Mouse (Mus musculus): ENCODE data around the gene C030005K15Rik. TPM values are rescaled to one million over a fixed set of nuclear protein-coding genes. Genes with fewer than 3 reads are reported as not detected.
"Not testable (repeated sequence)": the region's sequence is repeated elsewhere in the genome, so short reads cannot be mapped to it uniquely, and the experiment has no call there.

The C030005K15Rik gene
- polyA plus RNA-seq (2015; fragmentation: Nextera tagmentation; extraction: Ambion mirVana), result not detected in 2 replicates

DNA sequence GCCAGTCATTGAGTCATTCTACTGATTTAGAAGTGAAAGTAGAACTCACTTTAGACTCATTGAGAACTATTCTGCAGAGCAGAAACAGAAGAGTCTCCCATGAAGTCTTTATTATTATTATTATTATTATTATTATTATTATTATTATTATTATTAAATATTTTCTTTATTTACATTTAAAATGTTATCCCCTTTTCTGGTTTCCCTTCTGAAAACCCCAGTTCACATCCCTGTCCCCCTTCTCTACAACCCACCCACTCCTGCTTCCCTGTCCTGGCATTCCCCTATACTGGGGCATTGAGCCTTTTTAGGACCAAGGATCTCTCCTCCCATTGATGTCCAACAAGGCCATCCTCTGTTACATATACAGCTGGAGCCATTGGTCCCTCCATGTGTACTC, at the start of gene C030005K15Rik:
TSS of gene C030005K15Rik (minus strand) at position 101 of the 400 bp plus-strand sequence.
- ATAC-seq; H3K9me3 ChIP-seq (replicated peaks); H3K27ac ChIP-seq; H3K36me3 ChIP-seq (ENCODE audit: poor library complexity, severe bottlenecking); H3K4me3 ChIP-seq; H3K4me1 ChIP-seq; H3K9ac ChIP-seq; H3K27me3 ChIP-seq; H3K4me2 ChIP-seq: not testable (repeated sequence)

- Histone ChIP-seq H3K4me1 (no peaks in the 10 kb centered on the region), H3K4me3 (no peak overlapping the region), H3K36me3 (ENCODE audit: poor library complexity, severe bottlenecking) (no peaks in the 10 kb centered on the region), H3K9ac (no peak overlapping the region), H3K27me3 (no peaks in the 10 kb centered on the region), H3K4me2 (no peak overlapping the region), H3K27ac (no peak overlapping the region), H3K9me3 (replicated peaks) (no peaks in the 10 kb centered on the region)
- no peak for ATAC-seq
- WGBS, result 66% methylated on average over 5 of the region's 5 CpGs
These were observed 41.7 kb upstream of the C030005K15Rik start for GRCm38 (mm10) chr10:97768171-97768749.

DNA sequence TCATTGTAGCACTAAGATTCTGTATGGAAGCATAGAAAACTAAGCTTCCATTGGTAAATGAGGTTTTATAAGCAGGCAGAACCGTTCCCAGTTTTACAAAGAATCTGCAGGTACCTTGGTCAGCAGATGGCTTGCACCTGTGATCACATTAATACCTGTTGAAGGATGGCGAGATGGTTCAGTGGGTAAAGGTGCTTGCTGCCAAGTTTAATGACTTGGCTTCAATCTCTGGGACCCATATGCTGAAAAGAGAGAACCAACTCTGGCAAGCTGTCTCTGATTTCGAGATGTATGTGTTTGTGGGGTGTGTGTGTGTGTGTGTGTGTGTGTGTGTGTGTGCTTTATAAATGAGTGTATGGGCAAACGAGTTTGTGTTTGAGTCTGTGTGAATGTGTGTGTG, 27.3 kb upstream of the C030005K15Rik start:
- no peaks in the 10 kb centered on the region for H3K36me3 ChIP-seq (ENCODE audit: poor library complexity, severe bottlenecking)
- 78% methylated on average over 4 of the region's 4 CpGs for WGBS

DNA sequence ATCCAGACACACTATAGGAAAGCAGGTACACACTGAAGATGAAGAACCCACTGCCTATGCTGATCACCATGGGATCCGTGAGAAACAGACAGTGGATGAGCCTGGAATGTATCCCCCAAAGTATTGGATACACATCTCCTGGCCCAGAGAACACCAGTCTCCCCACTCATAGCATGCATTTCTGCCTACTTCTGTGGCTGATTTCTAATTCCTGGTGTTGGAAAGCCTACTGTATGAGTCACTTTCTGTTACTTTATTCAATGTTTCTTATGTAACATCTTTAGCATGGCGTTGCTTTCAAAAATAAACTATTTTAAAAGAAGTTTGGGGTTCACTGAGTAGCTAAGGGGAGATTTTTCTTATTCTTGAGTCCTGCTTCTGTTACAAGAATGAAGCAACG, 20.7 kb upstream of the C030005K15Rik start:
- Histone ChIP-seq H3K36me3 (ENCODE audit: poor library complexity, severe bottlenecking) (no peaks in the 10 kb centered on the region), H3K27ac (no peak overlapping the region), H3K4me1 (no peaks in the 10 kb centered on the region), H3K4me3 (no peak overlapping the region), H3K9me3 (replicated peaks) (no peaks in the 10 kb centered on the region), H3K27me3 (no peaks in the 10 kb centered on the region), H3K9ac (no peak overlapping the region), H3K4me2 (no peak overlapping the region)
- WGBS, result 91% methylated on average over 3 of the region's 3 CpGs
- no peak for ATAC-seq

More for the DNA sequence above, 27.3 kb upstream of the C030005K15Rik start:
- no peak for ATAC-seq
- Histone ChIP-seq H3K4me1 (no peaks in the 10 kb centered on the region), H3K9ac (no peak overlapping the region), H3K4me2 (no peak overlapping the region), H3K27me3 (no peaks in the 10 kb centered on the region), H3K4me3 (no peak overlapping the region), H3K9me3 (replicated peaks) (no peaks in the 10 kb centered on the region), H3K27ac (no peak overlapping the region)

DNA sequence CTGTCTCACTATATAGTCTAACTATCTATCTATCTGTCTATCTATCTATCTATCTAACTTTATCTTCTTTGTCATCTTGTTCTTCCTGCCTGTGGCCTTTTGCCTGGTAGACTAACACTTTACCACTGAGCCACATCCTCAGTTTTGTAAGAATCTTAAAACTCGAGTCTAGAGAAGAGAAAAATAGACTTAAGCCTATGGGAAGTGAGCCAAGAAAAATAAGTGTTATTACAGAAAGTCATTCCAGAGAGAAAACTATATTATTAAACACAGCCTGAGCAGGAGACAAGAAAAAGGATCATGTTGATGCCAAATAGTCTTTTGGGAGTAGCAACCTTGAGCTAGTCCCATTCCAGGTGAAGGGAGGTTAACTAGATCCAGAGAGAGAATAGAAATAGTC, 626 bp downstream of the C030005K15Rik start:
- ATAC-seq, result no peak
- H3K27me3 ChIP-seq, result no peaks in the 10 kb centered on the region
- no peaks in the 10 kb centered on the region for H3K9me3 ChIP-seq (replicated peaks)
- no peaks in the 10 kb centered on the region for H3K36me3 ChIP-seq (ENCODE audit: poor library complexity, severe bottlenecking)
- no peak overlapping the region for H3K4me3 ChIP-seq
- no peak overlapping the region for H3K27ac ChIP-seq
- H3K9ac ChIP-seq, result no peak overlapping the region
- 57% methylated on average over 1 of the region's 1 CpGs for WGBS
- no peak overlapping the region for H3K4me2 ChIP-seq
- H3K4me1 ChIP-seq, result no peaks in the 10 kb centered on the region

DNA sequence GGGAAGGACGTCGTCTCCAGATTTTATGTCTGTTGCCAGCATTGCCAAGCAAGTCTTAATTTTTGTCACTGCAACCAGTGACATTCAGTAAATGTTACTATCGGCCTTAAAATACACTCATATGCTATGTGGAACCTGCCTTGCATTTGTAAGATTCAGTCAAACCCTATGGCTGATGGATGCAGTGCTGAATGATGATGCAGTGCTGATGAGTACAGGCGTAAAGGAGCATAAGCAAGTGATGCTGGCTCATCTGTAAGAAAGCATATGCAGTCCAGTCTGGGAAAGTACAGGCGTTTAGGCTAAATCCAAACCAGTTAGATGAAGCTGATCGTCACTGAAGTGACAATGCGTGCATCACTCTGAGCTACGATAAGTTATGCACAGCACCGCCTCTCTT, 3.8 kb downstream of the C030005K15Rik start:
- WGBS, result 93% methylated on average over 9 of the region's 9 CpGs
- no peaks in the 10 kb centered on the region for H3K27me3 ChIP-seq
- H3K4me2 ChIP-seq, result no peak overlapping the region
- ATAC-seq, result no peak
- no peak overlapping the region for H3K27ac ChIP-seq
- H3K9ac ChIP-seq, result no peak overlapping the region
- no peak overlapping the region for H3K4me3 ChIP-seq
- no peaks in the 10 kb centered on the region for H3K36me3 ChIP-seq (ENCODE audit: poor library complexity, severe bottlenecking)
- no peaks in the 10 kb centered on the region for H3K4me1 ChIP-seq
- H3K9me3 ChIP-seq (replicated peaks), result no peaks in the 10 kb centered on the region

GRCm38 (mm10) chr10:97720625-97721024, 5.9 kb downstream of the C030005K15Rik start:
- no peaks in the 10 kb centered on the region for H3K27me3 ChIP-seq
- no peak overlapping the region for H3K27ac ChIP-seq
- H3K4me2 ChIP-seq, result no peak overlapping the region
- no peaks in the 10 kb centered on the region for H3K36me3 ChIP-seq (ENCODE audit: poor library complexity, severe bottlenecking)
- WGBS, result 86% methylated on average over 1 of the region's 1 CpGs
- H3K4me1 ChIP-seq, result no peaks in the 10 kb centered on the region
- no peak overlapping the region for H3K4me3 ChIP-seq
- ATAC-seq, result no peak
- H3K9me3 ChIP-seq (replicated peaks), result no peaks in the 10 kb centered on the region
- H3K9ac ChIP-seq, result no peak overlapping the region

- H3K36me3 ChIP-seq (ENCODE audit: poor library complexity, severe bottlenecking), result no peaks in the 10 kb centered on the region
- no peak overlapping the region for H3K9ac ChIP-seq
- no peak for ATAC-seq
- no peaks in the 10 kb centered on the region for H3K9me3 ChIP-seq (replicated peaks)
- no peak overlapping the region for H3K27ac ChIP-seq
- no peaks in the 10 kb centered on the region for H3K27me3 ChIP-seq
- H3K4me3 ChIP-seq, result no peak overlapping the region
- H3K4me2 ChIP-seq, result no peak overlapping the region
- H3K4me1 ChIP-seq, result peaks cover 8% of the 10 kb centered on the region; the same call in 1 of the 2 replicates
- 71% methylated on average over 2 of the region's 2 CpGs for WGBS
These were observed 8.5 kb downstream of the C030005K15Rik start for GRCm38 (mm10) chr10:97718021-97718420.

- H3K27ac ChIP-seq, result no peak overlapping the region
- H3K9ac ChIP-seq, result no peak overlapping the region
- no peaks in the 10 kb centered on the region for H3K27me3 ChIP-seq
- H3K36me3 ChIP-seq (ENCODE audit: poor library complexity, severe bottlenecking), result no peaks in the 10 kb centered on the region
- 80% methylated on average over 1 of the region's 1 CpGs for WGBS
- H3K4me3 ChIP-seq, result no peak overlapping the region
- H3K4me1 ChIP-seq, result peaks cover 8% of the 10 kb centered on the region; the same call in 1 of the 2 replicates
- H3K4me2 ChIP-seq, result no peak overlapping the region
- no peaks in the 10 kb centered on the region for H3K9me3 ChIP-seq (replicated peaks)
- no peak for ATAC-seq
These were observed 9.3 kb downstream of the C030005K15Rik start for GRCm38 (mm10) chr10:97717233-97717632.

GRCm38 (mm10) chr10:97715289-97715906, 11.2 kb downstream of the C030005K15Rik start:
- H3K4me3 ChIP-seq, result no peak overlapping the region
- no peaks in the 10 kb centered on the region for H3K36me3 ChIP-seq (ENCODE audit: poor library complexity, severe bottlenecking)
- H3K4me1 ChIP-seq, result peaks cover 8% of the 10 kb centered on the region; the same call in 1 of the 2 replicates
- no peaks in the 10 kb centered on the region for H3K27me3 ChIP-seq
- 87% methylated on average over 3 of the region's 3 CpGs for WGBS
- H3K9me3 ChIP-seq (replicated peaks), result no peaks in the 10 kb centered on the region
- no peak overlapping the region for H3K4me2 ChIP-seq
- peak; percentile 72 for ATAC-seq
- H3K27ac ChIP-seq, result no peak overlapping the region
- no peak overlapping the region for H3K9ac ChIP-seq

DNA sequence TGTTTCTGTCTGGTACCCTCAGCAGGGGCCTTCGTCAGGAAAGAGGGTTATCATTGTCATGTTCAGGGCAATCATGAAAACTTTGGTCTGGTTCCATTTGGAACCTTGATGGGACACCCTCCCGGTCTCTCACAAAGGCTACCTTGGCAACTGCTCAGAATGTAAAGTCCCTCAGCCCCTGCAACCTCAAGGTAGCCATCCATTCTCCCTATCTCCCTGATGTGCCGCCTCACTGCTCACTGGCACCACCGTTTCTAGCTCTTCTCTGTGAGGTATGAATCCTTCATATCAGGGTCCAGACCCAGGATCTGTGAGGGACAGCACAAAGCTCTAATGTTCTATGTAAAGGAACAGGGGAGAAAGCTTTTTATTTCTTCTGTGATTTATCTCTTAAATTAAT, 12.0 kb downstream of the C030005K15Rik start:
- Histone ChIP-seq H3K4me3 (no peak overlapping the region), H3K9me3 (replicated peaks) (no peaks in the 10 kb centered on the region), H3K27me3 (no peaks in the 10 kb centered on the region), H3K36me3 (ENCODE audit: poor library complexity, severe bottlenecking) (no peaks in the 10 kb centered on the region), H3K27ac (no peak overlapping the region), H3K4me2 (no peak overlapping the region), H3K4me1 (peaks cover 8% of the 10 kb centered on the region; the same call in 1 of the 2 replicates), H3K9ac (no peak overlapping the region)
- WGBS, result 53% methylated on average over 4 of the region's 4 CpGs
- ATAC-seq, result no peak

GRCm38 (mm10) chr10:97712687-97713086, 13.9 kb downstream of the C030005K15Rik start:
- Histone ChIP-seq H3K36me3 (ENCODE audit: poor library complexity, severe bottlenecking) (no peaks in the 10 kb centered on the region), H3K4me2 (no peak overlapping the region), H3K4me1 (peaks cover 8% of the 10 kb centered on the region; the same call in 1 of the 2 replicates), H3K9ac (no peak overlapping the region), H3K27me3 (no peaks in the 10 kb centered on the region), H3K9me3 (replicated peaks) (no peaks in the 10 kb centered on the region), H3K27ac (no peak overlapping the region), H3K4me3 (no peak overlapping the region)
- 2% methylated on average over 5 of the region's 5 CpGs for WGBS
- peak; percentile 80 for ATAC-seq

DNA sequence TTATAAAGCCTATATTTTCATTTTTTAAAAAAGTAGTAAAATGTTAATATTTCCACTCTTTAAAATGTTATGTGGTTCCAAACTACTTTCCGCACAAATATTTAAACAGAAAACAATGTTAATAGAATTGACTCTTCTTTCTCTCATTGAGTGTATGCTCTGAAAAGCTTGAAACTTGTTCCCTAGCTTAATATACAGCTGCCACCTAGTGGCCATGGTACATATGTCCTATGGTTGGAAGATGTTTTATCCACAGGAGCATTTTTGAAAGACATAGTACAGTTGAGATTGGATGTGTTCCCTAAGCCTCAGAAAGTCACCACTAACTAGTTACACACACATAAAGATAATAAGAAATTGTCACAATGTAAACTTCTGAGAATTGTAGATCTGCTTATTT, 22.0 kb downstream of the C030005K15Rik start:
- no peaks in the 10 kb centered on the region for H3K4me1 ChIP-seq
- no peak overlapping the region for H3K9ac ChIP-seq
- 45% methylated on average over 1 of the region's 1 CpGs for whole genome bisulfite sequencing
- H3K27ac ChIP-seq, result no peak overlapping the region
- no peaks in the 10 kb centered on the region for H3K27me3 ChIP-seq
- no peak overlapping the region for H3K4me3 ChIP-seq
- H3K9me3 ChIP-seq (replicated peaks), result no peaks in the 10 kb centered on the region
- H3K36me3 ChIP-seq (ENCODE audit: poor library complexity, severe bottlenecking), result no peaks in the 10 kb centered on the region
- H3K4me2 ChIP-seq, result no peak overlapping the region
- peak; percentile 63; the same call in 1 of the 2 replicates for ATAC-seq
